Mouse (Mus musculus) frontal cortex, adult 2 months (tissue): ENCODE measurements around the gene Olfr263. TPM values are rescaled to one million over a fixed set of nuclear protein-coding genes. Genes with fewer than 3 reads are reported as not detected.

Experiments used
- DNase-seq, 2 experiments: peaks; one replicate each; pipeline ENCODE4 v3.0.0; 2022; ENCODE audit warnings: low spot score in 1 of 2; ENCODE audit errors: extremely low spot score in 1 of 2
- polyA plus RNA-seq: library from polyadenylated mRNA; depleted of rRNA; stranded (reverse); fragments of >200 nt; gene quantifications from 2 replicates; pipeline ENCODE4 v1.2.3, GENCODE M21; 2012

Olfr263 gene
- polyA plus RNA-seq, 1 experiment = not detected

DNA sequence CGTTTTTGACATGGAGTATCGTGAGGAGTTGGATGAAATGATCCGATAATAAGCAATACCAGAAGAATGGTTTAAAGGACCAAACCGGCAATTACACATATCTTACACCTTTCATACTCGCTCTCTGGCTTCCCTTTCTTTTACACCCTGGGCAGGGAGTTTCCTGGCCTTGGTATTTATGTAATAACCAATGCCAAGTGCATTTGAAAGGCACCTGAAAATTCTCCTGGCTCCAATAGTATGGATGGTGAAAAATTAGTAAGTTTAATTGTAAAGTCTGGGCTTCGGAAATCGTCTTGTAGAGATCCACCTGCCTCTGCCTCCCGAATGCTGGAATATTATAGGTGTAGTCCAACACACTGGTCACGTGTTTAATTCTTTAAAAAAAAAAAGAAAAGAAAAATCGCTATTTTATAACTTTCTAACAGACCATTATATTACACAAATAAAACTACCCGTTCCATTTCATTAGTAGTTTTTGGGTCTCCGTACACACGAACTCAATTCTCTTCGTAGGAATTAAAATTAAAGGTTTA lies 39.8 kb downstream of the Olfr263 start:
- DNase-seq = peak in 1 of 2 experiments; percentile 23

DNA sequence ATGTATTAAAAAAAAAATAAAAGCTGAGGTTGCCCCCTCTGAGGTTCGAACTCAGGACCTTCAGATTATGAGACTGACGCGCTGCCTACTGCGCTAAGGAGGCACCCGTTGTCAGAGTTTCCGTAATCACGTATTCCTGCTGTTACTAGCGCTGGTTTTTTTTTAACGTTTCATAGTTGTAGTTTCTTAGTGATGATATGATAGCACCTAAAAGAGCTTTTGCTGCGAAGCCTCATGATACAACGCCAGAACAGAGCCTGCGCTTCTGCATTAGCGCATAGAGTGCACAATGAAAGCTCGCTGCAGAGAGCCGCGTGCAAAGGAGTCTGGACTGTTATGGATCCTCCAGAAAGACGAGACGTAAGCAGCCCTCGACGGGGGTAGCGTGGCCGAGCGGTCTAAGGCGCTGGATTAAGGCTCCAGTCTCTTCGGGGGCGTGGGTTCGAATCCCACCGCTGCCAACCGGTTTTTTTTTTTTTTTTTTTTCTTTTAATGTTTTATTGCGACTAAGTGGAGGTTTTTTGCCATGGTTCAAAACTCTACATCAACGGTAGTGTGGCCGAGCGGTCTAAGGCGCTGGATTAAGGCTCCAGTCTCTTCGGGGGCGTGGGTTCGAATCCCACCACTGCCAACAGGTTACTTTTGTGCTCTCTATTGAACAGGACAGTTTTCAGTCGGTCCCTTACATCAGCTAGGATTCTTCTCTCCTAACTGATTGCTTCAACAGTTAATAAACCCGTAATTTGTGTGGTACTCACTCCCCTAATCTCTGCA lies 40.4 kb downstream of the Olfr263 start:
- DNase-seq = peak in 1 of 2 experiments; percentile 90

DNA sequence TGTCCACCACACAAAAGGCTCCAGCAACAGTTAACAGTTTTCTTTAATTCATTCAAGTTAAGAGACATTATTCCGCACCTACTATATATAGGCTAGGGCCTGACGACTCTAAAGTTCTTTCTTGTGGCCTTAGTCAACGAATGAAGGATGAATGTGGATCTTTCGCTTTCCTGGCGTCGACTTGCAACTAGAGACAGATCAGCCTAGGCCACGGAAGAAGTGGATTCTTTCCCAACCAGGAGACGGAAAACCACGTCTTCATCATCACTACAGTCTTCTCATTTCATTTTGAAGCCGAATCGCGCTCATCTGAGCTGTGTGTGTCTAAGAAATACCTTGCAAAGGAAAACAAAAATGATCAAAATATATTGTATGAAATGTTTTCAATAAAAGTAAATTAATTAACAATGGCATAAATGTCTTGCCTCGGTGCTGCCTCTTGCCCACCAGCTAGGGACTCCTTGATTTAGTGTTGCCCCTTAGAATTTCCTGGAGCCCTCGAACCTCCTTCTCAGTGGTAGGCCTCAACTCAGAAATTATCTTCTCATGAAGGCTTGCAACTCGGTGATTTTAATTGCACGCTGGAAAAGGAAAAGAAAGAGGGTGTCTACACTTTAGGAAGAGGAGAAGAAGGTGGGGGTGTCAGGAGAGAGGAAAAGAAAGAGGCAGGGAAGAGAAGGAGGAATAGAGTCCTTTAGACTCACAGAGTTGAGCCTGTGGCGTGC lies 41.2 kb downstream of the Olfr263 start:
- no peak for DNase-seq

DNA sequence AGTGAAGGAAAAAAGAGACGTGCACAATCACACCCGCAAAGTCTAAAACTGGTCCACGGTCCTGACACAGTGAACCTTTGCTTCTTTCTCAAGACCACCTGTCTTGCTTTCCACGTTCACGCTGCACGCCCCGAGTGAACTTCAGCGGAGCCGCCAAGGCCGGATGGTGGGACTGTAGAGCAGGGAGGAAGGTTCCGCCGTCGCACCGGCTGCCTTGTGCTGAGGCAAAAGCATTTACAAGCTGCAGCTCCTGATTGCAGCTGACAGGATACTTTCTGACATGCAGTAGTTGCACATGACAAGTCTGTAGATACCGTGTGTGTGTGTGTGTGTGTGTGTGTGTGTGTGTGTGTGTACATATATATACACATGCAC lies 41.7 kb downstream of the Olfr263 start:
- DNase-seq = peak in 1 of 2 experiments; percentile 17

DNA sequence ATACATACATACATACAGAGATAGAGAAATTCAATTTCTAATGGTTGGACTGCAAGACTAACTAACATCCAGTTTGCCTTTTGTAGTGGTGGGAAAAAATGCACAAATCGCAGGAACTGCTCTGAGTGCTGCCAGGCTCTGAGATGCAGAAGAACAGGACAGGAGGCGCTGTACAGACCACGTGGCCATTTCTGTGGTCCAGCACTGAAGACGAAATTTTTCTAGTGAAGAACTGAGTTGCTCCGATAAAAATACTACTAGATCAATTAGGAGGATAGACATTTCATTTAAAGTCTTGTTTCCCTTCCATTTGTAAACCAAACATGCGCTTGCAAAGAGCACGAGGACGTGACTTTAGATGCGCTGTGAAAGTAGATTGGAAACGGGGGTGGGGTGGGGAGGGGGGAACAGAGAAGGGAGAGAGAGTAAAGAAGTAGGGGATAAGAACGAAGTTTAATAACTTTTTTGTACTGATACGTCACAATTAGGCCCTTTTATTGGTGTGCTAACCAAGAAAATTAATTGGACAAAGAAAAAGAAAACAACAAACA lies 42.2 kb downstream of the Olfr263 start:
- peak in 1 of 2 experiments; percentile 60 for DNase-seq

DNA sequence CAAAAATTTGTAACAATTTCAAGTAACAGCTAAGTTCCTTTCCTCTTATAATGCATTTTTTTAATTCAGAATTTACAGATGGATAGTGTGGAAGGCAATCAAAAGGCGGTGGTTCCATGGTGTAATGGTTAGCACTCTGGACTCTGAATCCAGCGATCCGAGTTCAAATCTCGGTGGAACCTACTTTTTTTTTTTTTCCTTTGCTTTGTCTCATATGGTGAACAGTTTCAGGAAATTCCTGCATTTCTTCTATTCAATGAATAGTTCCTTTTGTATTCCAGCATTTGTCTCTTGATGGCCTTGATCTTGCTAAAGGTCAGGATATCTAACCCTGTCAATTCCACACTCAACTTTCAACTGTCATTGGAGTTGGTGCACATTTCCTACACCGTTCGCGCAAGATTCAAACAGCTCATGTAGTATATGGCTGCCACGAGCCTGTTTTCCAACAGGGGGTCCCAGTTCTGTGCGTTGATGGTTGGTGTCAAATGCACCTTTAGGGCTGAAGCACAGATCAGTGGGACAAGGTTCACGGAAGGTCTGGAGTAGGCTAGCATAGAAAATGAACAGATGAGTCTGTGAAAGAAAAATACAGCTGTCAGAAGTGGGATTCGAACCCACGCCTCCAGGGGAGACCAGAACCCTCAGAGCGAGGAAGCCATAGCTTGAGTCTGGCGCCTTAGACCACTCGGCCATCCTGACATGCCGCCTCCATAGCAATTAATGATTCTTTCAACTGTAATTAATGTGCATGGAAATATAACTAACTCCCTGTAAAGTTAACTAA lies 43.0 kb downstream of the Olfr263 start:
- DNase-seq = peak in 1 of 2 experiments; percentile 95

DNA sequence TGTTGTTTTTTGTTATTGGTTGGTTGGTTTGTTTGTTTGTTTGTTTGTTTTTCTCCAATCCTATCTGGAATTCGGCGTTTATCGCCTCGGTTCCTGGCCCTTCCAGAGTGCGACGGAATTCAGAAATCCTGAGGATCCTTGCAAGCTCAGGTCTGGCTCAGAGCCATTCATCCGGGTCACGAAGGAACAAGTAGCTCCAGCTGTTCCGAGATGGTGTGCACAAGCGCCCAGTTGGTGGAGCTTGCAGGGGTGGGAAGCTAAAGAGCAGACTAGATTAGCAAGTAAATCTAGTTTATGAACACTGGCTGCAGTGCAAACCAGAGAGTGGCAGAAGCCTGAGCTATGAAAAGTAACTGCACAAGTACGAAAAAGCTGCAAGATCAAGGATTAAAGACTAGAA lies 43.6 kb downstream of the Olfr263 start:
- DNase-seq = peak in 1 of 2 experiments; percentile 86

DNA sequence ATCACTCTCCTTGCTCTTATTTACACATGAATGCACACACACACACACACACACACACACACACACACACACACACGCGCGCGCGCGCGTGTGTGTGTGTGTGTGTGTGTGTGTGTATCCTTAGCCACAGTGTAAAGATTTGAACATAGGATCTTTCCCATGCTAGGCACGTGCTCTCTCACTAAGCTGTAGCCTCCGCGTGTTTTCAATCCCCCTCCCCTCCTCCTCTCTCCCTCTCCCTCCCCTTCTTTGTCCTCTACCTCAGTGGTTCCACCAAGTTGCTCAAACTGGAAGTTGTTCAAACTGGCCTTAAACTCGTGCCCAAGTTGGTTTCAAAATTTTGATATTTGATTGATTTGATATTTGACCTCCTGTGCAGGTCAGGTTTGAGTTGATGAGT lies 47.3 kb downstream of the Olfr263 start:
- DNase-seq = no peak

DNA sequence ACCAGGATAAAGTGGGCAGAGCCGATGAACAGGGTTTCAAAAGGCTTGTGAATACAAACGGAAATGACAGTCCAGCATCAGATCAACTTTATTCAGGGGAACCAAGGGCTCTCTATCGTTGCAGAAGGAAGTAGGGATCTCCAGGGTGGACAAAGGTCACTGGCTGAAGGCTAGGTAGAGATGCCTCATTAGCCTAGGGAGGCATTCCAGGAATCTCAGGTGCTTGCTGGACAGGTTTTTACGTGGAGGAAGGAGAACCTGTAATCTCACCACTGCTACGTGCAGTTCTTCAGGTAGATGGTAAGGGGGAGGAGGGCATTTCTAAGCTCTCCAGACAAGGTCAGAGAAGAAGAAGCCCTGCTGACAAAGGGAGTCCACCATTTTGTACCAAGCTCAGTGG lies 48.2 kb downstream of the Olfr263 start:
- DNase-seq = no peak

DNA sequence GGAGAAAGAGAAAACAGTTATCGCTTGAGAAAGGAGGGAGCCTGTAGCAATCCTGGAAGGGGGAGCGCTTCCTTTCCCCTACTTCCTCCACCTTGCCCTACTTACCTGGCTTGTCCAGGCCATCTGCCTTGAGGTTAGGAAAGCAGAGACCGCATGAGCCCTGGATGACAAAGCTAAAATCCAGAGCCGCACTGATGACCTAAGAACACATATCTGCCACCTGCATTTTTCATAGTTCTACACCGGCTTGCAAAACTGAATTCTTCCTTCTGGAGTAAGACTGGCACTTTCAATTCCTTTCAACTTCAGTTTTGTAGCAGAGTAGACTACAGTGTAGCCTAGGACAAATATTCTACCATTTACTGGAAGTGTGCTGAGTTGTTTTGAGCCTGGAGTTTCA lies 48.9 kb downstream of the Olfr263 start:
- DNase-seq = no peak

DNA sequence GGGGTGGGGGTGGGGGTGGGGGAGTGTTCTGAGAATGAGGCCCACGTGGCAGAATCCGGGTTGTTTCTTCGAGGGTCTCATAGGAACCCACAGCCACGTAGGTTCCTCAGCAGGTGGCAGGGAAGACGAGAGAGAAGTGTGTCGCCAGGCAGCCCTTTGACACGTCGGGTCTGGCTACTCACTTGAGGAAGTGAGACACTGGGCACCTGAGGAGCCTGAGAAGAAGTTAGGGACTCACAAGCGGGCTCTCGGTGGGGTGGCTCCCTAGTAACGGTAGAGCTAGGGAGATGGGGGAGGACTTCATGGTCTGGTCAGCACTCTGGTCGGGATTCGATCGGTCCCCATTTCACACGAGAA lies 49.9 kb downstream of the Olfr263 start, which contains the start of gene Trim27:
Gene Trim27, plus strand, starts transcription at position 79 of the 357 bp plus-strand sequence.
- DNase-seq = no peak

DNA sequence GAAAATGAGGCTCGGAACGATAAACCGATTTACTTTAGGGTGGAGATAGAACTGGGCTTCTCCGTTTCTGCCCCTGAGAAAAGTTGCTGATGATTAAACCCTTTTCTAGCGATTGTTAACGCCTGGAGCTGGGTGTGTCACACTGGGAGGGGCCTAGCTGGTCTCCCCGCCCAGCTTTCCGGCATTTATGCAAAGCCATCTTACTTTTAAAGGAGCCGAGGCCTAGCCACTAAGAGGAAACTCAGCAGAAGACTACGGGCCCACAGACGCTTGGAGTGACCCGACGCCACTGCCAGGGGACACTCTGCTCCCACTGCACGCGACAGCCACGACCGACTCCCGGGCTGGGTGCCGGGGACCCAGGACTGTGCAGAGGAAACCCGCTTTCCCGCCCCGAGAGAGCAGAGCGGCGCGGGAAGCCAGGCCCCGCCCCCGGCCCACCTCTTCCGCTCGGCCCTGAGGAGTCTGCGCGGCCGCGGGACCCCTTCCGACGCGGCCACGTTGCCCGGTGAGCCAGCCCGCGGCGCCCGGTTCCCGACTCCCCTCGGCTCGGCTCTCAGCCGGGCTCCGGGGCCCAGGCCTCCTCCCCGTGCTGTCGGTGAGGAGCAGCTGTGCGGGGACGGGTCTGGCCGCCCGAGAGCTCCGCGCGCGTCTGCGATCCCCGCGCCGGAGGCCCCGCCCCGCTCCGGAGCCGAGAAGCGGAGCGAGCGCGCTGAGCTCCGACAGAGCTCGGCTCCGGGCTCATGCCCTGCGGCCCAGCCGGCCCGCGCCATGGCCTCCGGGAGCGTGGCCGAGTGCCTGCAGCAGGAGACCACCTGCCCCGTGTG lies 50.5 kb downstream of the Olfr263 start:
- peak in 1 of 2 experiments; percentile 88 for DNase-seq

DNA sequence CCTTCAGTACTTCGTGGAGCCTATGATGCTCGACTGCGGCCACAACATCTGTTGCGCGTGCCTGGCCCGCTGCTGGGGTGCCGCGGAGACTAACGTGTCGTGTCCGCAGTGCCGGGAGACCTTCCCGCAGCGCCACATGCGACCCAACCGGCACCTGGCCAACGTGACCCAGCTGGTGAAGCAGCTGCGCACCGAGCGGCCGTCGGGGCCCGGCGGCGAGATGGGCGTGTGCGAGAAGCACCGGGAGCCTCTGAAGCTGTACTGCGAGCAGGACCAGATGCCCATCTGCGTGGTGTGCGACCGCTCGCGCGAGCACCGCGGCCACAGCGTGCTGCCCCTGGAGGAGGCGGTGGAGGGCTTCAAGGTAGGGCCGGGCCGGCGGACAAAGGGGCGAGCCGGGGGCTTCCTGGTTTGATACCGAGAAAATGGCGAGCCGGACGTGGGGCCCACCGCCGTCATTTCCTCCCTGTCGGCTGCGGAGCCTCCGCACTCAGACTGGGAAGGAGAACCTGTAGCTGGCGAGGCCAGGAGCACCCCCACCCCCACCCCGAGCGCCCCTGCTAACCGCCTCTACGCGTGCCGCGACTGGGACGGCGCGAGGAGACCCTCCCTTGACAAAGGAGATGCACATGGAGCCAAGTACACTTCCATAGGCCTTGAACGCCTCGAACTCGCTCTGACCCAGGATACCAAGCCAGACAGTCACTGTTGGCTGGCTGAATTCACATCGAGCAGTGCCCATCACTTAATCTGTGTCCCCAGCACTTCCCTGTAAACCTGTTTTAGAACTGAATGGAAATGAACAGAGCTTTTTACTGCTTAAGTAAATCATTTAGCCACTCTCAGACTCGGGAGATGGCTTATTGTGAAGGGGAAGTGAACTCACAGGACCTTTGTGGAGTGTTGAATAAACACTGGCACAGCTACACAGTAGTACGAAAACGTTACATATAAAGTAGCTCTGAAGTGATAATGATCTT lies 51.4 kb downstream of the Olfr263 start:
- DNase-seq = peak in 1 of 2 experiments; percentile 35

DNA sequence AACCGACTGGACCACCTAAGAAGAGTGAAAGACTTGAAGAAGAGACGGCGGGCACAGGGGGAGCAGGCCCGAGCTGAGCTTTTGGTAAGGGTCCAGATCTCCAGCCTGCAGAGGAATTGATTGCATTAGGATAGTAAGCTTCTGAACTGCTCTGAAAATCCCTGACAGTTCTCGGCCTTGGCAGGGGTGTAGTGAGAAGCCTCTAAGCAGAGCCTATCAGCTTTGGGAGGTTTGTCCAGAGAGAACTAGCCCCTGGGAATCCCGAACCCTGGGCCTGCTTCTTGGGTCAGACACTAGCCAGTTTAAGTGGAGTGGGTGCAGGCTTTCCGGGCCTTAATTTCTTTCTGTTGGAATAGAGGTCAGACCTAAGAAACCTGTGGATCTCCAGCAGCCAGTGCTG lies 52.6 kb downstream of the Olfr263 start:
- DNase-seq = no peak

DNA sequence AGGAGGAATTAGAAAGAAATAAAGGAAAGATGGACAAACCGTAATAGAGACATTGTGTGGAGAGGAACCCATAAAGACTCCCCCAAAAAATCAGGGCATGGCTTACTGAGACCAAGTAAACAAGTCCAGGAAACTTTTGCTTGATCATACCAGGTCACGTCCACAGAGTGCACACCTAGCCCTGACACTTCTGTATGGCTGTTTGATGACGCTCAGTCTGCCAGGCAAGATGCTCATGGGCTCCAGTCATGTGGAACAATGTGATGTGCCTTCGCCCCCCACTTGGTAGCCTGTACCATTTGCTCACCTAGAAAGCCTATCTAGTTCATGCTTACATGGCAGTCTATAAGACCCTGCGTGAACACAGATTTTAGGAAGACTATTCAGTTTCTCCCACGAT lies 53.6 kb downstream of the Olfr263 start:
- no peak for DNase-seq

DNA sequence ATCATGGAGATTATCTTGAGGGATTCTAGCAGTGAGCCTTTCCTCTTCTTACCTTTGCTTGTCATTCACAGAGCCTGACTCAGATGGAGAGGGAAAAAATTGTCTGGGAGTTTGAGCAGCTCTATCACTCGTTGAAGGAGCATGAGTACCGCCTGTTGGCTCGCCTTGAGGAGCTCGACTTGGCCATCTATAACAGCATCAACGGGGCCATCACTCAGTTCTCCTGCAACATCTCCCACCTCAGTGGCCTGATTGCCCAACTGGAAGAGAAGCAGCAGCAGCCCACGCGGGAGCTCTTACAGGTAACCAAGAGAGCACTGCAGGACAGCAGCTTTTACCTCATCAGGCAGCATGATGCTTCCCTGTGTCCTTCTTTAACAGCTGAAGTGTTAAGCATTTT lies 54.2 kb downstream of the Olfr263 start:
- no peak for DNase-seq

DNA sequence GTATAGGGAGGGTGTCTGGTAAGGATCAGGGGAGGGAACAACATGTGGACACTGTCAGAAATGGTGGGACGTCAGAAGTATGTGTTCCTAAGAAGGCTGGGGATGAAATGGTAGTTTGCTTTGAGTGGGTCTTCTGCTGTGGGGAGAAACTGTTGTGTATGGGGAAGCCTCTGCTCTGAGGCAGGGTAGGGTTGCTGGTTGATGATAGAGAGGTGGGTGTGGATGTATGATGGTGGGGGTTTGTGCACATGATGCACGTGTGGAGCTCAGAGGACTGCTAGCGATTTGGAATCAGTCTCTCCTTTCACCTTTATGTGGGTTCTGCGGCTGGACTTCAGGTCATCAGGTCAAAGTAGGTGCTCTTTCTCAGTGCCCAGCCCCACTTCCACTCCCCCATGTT lies 56.1 kb downstream of the Olfr263 start:
- no peak for DNase-seq
